Mouse (Mus musculus): ENCODE results near the gene Arhgap4.

DNA sequence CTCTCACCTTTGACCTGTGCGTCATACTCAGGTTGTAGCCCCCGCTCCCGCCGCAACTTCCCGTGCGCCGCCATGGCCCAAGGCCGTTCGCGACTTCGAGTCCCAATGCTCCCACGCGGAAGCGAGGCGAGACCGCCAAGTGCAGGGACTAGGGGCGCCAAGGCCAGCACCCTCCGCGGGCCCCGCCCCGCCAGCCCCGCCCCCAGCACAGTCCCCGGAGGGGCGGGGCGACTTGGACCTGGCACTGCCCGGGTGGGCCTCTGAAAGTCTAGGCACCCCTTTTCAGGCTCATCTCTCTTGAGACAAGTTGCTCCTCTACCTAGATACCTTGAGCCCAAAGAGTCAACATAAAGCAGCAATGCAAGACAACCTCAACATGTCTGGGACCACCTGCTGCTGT is 10.5 kb downstream of the Arhgap4 start:
- TF ChIP-seq CTCF (IDR thresholded peaks at IDR 0.05; ENCODE audit: low read depth) (no peak), EP300 (IDR thresholded peaks at IDR 0.05; ENCODE audit: low read depth) (no peak)

Data from liver, postnatal 0 days (tissue).